Mouse (Mus musculus): ENCODE data around the gene Rreb1. TPM values are rescaled to one million over a fixed set of nuclear protein-coding genes. Genes with fewer than 3 reads are reported as not detected.
A peak's percentile ranks its signal among the peaks of the same experiment; 100 is the strongest.

Rreb1 gene
- total RNA-seq, 1 experiment from 2014 or later = 24.9 TPM

DNA sequence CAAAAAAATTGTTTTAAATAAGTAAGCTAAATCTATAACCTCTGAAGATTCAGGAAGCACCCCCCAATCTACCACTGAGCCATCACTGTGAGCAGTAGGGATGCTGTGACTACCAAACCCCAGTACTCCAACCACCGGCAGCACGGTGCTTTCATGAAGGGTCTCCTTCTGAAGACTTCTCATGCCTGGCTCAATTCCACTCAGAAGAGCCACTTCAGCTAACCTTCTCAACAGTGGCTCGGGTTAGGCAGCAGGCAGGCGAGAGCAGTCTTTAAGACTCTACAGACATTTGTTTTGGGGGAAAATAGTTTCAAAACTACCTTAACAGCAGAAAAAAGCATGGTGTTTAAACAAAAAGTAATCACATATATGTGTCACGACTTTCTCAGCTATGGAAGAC is 202.9 kb downstream of the Rreb1 start:
- no peak for ATAC-seq (ENCODE audit: extremely low read depth, insufficient number of reproducible peaks, low FRiP score, poor library complexity, severe bottlenecking)

DNA sequence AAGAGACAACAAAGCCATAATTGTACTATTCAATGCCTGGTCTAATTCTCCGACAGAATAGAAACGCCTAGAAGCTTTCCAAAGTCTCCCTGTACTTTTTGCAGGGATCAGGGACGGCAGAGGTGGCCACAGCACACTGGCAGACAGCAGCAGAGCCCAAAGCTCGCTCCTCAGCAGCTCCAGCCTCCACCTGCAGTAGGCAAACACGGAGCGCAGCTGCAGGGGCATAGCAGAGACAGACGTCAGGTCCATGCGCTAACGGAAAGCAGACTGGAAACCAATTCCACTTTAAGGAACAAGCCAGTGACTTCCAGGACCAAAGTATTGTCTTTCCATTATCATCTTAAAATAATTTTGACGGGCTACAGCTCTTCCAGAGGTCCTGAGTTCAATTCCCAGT is 208.0 kb downstream of the Rreb1 start:
- no peak for ATAC-seq (ENCODE audit: extremely low read depth, insufficient number of reproducible peaks, low FRiP score, poor library complexity, severe bottlenecking)

DNA sequence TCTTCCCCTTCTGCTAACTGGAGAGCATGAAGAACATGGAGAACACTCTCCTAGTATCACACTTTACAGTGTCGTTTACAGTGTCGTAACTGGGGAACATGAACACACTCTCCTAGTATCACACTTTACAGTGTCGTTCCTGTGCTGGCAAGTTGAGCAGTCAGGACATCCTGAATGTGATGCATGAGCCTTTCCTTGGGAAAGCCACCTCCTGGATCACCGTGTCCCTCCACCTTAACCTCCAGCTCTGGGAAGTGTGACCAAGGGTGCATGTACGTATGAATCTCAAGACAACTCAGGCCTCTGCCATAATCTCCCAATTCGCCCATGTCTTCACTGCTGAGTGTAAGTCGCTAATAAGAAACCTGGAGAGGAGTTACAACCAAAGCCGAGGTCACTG is 211.5 kb downstream of the Rreb1 start:
- ATAC-seq (ENCODE audit: extremely low read depth, insufficient number of reproducible peaks, low FRiP score, poor library complexity, severe bottlenecking) = no peak

DNA sequence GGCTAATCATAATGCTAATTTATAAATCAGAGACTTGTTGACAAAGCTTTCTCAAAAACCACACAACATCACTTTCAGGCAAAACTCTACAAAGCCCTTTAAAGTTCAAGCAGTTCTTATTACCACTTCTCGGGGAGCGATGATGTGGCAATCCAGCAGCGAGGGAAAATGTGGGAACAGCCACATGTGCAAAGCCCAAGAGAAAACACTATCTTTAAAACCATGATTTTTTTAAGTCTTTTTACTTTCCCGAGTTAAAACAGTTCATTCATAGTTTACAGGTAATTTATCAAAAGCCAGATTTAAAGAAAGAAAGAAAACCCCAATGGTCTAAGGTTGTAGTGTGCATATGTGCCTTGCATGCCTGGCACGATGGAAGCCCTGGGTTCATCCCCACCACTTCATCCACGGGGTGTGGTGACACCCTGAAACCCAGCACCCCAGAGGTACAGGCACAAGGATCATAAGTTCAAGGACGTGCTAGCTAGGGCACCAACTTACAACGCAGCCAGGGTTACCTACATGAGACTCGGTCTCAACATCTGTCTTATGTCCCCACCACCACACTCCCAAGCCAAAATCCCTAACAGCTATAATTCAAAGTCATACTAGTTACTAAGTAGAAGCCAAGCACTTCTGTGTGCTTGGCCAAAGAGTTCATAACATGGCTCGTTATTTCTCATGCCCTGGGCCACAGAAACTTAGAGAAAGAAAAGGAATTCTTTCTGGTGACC is 214.6 kb downstream of the Rreb1 start:
- no peak for ATAC-seq (ENCODE audit: extremely low read depth, insufficient number of reproducible peaks, low FRiP score, poor library complexity, severe bottlenecking)

DNA sequence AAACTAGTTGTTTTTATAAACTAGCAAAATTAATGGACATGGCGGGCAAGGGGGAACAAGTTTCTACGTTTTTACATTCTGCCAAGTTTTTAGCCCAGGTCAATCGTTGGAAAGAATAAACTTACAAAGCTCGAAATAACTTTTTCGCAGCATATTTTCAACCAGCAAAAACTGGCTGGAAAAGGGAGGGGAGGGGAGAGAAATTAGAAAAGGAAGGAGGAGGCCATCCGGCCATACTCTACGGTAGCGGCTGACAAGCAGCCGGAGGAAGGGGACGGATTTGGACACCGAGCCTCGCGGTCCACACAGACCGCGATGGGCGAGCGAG is 215.1 kb downstream of the Rreb1 start:
- no peak for ATAC-seq (ENCODE audit: extremely low read depth, insufficient number of reproducible peaks, low FRiP score, poor library complexity, severe bottlenecking)

DNA sequence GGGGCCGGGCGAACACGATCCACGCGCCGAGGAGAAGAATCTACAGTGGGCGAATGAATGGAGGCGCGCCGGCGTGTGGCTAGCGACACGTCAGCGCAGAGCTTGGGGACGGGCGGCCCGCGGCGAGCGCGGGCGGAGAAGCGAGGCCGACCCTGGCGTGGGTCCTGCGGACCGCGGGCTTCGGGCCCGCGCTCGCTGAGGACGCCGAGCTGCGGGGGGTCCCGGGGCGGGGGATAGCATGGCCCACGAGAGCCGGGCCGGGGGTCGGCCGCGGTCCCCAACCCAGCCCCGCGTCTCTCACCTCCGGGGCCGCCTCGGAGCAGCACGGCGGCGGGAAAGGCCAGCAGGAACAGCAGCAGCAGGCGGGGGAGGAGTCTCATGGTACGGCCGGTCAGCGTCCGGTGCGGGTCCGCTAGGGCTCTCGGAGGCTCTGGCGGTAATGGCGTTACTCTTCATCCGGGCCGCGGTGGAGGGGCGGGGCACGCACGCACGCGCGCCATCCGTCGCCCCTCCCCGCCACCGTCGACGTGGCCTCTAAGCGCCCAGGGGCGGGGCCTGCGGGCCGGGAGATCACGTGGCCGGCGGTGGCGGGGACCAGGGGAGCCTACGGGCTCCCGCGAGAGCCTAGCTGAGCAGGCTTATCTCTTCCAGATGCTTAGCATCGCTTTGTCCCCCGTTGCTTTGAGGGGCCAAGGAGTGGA is 215.7 kb downstream of the Rreb1 start, which contains the start of gene Ssr1:
Gene Ssr1, minus strand, starts transcription at position 514 of the 701 bp plus-strand sequence.
- peak; percentile 95 for ATAC-seq (ENCODE audit: extremely low read depth, insufficient number of reproducible peaks, low FRiP score, poor library complexity, severe bottlenecking)

DNA sequence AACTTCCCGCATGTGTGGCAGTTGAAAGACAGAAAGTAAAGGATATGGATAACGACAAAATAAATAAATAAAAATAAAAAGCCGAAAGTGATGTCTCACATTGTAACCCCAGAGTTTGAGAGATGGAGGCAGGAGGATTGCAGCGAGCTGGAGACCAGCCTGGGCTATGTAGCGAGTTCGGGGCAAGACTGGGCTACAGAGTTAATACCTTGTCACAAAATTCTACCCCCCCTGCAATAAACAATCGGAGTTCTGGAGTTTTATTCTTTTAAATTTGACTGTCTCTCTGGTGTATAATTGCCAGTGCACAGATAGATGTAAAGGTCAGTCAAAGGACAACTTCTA is 216.2 kb downstream of the Rreb1 start:
- no peak for ATAC-seq (ENCODE audit: extremely low read depth, insufficient number of reproducible peaks, low FRiP score, poor library complexity, severe bottlenecking)

DNA sequence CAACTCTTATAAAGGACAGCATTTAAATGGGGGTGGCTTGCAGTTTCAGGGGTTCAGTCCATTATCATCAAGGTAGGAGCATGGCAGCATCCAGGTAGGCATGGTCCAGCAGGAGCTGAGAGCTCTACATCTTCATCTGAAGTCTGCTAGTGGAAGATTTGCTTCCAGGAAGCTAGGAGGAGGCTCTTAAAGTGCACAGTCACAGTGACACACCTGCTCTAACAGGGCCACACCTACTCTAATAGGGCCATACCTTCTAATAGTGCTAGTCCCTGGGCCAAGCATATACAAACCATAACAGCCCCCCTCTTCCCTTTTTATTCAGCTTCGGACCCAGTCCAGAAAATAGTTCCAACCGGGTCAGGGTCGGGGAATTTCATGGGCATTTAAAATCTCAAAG is 221.5 kb downstream of the Rreb1 start:
- ATAC-seq (ENCODE audit: extremely low read depth, insufficient number of reproducible peaks, low FRiP score, poor library complexity, severe bottlenecking) = no peak

Other genes starting within 250 kb of the Rreb1 start
- 38.7 and 50.6 TPM in 2 replicates for gene Ssr1, start 215.8 kb downstream of the Rreb1 start, total RNA-seq (2017)